ENCODE assay signal across 8 mouse cellular contexts in genomic region chr2:127006634-127007370, GRCm38 (mm10). TPM values are rescaled to one million over a fixed set of nuclear protein-coding genes. Genes with fewer than 3 reads are reported as not detected.
DNase-seq lines count a peak whose midpoint lies in the region; ATAC-seq lines count a peak whose summit lies in the region.

No protein-coding gene starts in this region.

- peaks cover 8% of the 10 kb centered on the region for H3K36me3 ChIP-seq in erythroblast, embryonic 14.5 days (ENCODE audit: control insufficient read depth)
- H3K36me3 ChIP-seq in embryonic facial prominence, embryonic 13.5 days = peaks cover 6% of the 10 kb centered on the region

- H3K4me2 ChIP-seq in embryonic facial prominence, embryonic 13.5 days = peak overlapping the region; percentile 40

- 36% methylated on average over 12 of the region's 12 CpGs for WGBS in embryonic facial prominence, embryonic 13.5 days

- H3K4me3 ChIP-seq in erythroblast, embryonic 14.5 days (replicated peaks) = peak overlapping the region; percentile 41
- H3K4me3 ChIP-seq in embryonic facial prominence, embryonic 13.5 days = peak overlapping the region; percentile 29

- ATAC-seq in erythroblast, adult 5-6 weeks (replicated peaks; ENCODE audit: low FRiP score, poor library complexity, severe bottlenecking) = no peak
- ATAC-seq in embryonic facial prominence, embryonic 13.5 days (ENCODE audit: insufficient number of reproducible peaks, insufficient read depth, low FRiP score, low TSS enrichment, low read depth) = no peak

- H3K9ac ChIP-seq in embryonic facial prominence, embryonic 13.5 days = peak overlapping the region; percentile 3; the same call in 1 of the 2 replicates

- no peak overlapping the region for H3K27ac ChIP-seq in embryonic facial prominence, embryonic 13.5 days

- intact Hi-C loops in heart, postnatal 36 days (cut with DNase I) = loop anchor here (5.0 kb wide), 1 partner anchor 410 kb away; no protein-coding TSS in a partner anchor

- H3K4me1 ChIP-seq in erythroblast, embryonic 14.5 days (ENCODE audit: control insufficient read depth) = peaks cover 18% of the 10 kb centered on the region
- peaks cover 16% of the 10 kb centered on the region for H3K4me1 ChIP-seq in embryonic facial prominence, embryonic 13.5 days

- no peaks in the 10 kb centered on the region for H3K27me3 ChIP-seq in erythroblast, embryonic 14.5 days (ENCODE audit: control insufficient read depth)
- H3K27me3 ChIP-seq in embryonic facial prominence, embryonic 13.5 days = no peaks in the 10 kb centered on the region

- no peaks in the 10 kb centered on the region for H3K9me3 ChIP-seq in erythroblast, embryonic 14.5 days (ENCODE audit: control insufficient read depth, low read length)
- H3K9me3 ChIP-seq in embryonic facial prominence, embryonic 13.5 days = no peaks in the 10 kb centered on the region

- peak; percentile 81 for DNase-seq in adrenal gland, postnatal 14 days
- peak; percentile 65 to 74 for DNase-seq in heart, postnatal 36 days
- peak; percentile 32 for DNase-seq in layer of hippocampus, adult 9-10 months (ENCODE audit: low spot score)
- DNase-seq in lung, postnatal 4 days = peak; percentile 27 to 71
- peak; percentile 32 for DNase-seq in spleen, adult 12 weeks (ENCODE audit: low spot score)

RNA-seq across cellular contexts. Expression of gene Ap4e1, which starts 1.7 kb away (rescaled TPM):
- polyA plus RNA-seq in erythroblast, embryonic 14.5 days (2012) = 0.08 TPM in 1 of 2 replicates, not detected in the other
- 3.3 and 5.0 TPM in 2 replicates for total RNA-seq in erythroblast, adult 5-6 weeks (2015; ENCODE audit: low replicate concordance)
- 6.6 and 7.7 TPM in 2 replicates for total RNA-seq in erythroblast, adult 5-6 weeks (2017; ENCODE audit: low replicate concordance)
- 10.5 TPM in 2 replicates for total RNA-seq in adrenal gland, postnatal 14 days (2021)
- 11.3 and 13.1 TPM in 2 replicates for polyA plus RNA-seq in embryonic facial prominence, embryonic 13.5 days (2015; fragmentation: Nextera tagmentation; extraction: Ambion mirVana)
- 1 to 10 TPM; 6.2 to 6.4 TPM for total RNA-seq in heart, postnatal 36 days (2021)
